In the genomic region with DNA sequence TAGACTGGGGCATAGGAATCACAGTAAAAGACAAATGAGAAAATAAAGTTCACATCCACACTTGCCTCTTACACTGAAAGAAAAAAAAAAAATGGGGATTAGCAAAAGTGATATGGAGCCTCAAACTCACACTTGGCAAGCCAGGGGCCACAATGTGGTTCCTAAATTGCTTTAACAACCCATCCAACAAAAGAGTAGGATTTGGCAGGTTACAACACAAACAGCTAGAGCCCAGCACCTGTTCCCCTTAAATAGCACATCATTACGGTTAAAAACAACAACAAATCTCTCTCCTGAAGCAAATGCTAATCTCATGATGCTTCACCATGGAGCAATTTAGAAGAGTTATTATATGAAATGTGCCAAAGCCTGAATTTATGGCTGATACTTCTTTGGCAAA, we compare ENCODE assay signal across 14 mouse cellular contexts. TPM values are rescaled to one million over a fixed set of nuclear protein-coding genes. Genes with fewer than 3 reads are reported as not detected.
DNase-seq lines count a peak whose midpoint lies in the region; ATAC-seq lines count a peak whose summit lies in the region.
"Had no signal": no experiment of that assay in that cellular context is flagged by ENCODE, and none has a peak within 500 bp of the region (broad histone marks: within the 10 kb centered on the region; RNA-seq: fewer than 3 reads in every experiment).

No protein-coding gene starts in this region.

- no peaks in the 10 kb centered on the region for H3K36me3 ChIP-seq in forebrain, embryonic 14.5 days (ENCODE audit: control insufficient read depth, insufficient read depth, low read length)
- H3K36me3 ChIP-seq in forebrain, embryonic 15.5 days: no peaks in the 10 kb centered on the region
- H3K36me3 ChIP-seq in kidney, embryonic 14.5 days (ENCODE audit: control insufficient read depth, insufficient read depth, low read length): no peaks in the 10 kb centered on the region
- H3K36me3 ChIP-seq in neural tube, embryonic 15.5 days: no peaks in the 10 kb centered on the region
- H3K36me3 ChIP-seq in midbrain, embryonic 14.5 days (ENCODE audit: control insufficient read depth, insufficient read depth, low read length): no peaks in the 10 kb centered on the region
- H3K36me3 ChIP-seq: limb, embryonic 13.5 days; midbrain, embryonic 13.5 days had no signal

- no peak overlapping the region for H3K4me2 ChIP-seq in forebrain, embryonic 14.5 days (ENCODE audit: low read length)
- no peak overlapping the region for H3K4me2 ChIP-seq in forebrain, embryonic 15.5 days (replicated peaks)
- H3K4me2 ChIP-seq in kidney, embryonic 14.5 days (replicated peaks; ENCODE audit: low read depth, low read length): peak overlapping the region; percentile 69; the same call in 1 of the 2 replicates
- peak overlapping the region; percentile 78 for H3K4me2 ChIP-seq in neural tube, embryonic 15.5 days
- no peak overlapping the region for H3K4me2 ChIP-seq in midbrain, embryonic 14.5 days (ENCODE audit: low read length)
- H3K4me2 ChIP-seq: midbrain, embryonic 13.5 days had no signal

- H3K27ac ChIP-seq in forebrain, embryonic 14.5 days (ENCODE audit: low read depth, low read length): no peak overlapping the region
- H3K27ac ChIP-seq in forebrain, embryonic 15.5 days (replicated peaks): no peak overlapping the region
- H3K27ac ChIP-seq in kidney, embryonic 14.5 days (ENCODE audit: low read depth, low read length): no peak overlapping the region
- no peak overlapping the region for H3K27ac ChIP-seq in neural tube, embryonic 15.5 days (replicated peaks)
- no peak overlapping the region for H3K27ac ChIP-seq in midbrain, embryonic 14.5 days (replicated peaks; ENCODE audit: low read depth, low read length)
- H3K27ac ChIP-seq: left cerebral cortex, adult 2 months; limb, embryonic 13.5 days; midbrain, embryonic 13.5 days had no signal

- DNase-seq in forebrain, embryonic 14.5 days (ENCODE audit: low spot score): peak; percentile 13
- DNase-seq in kidney, postnatal 36 days: no peak
- DNase-seq in neural tube, embryonic 10.5 days (ENCODE audit: extremely low spot score, low spot score): no peak
- DNase-seq in midbrain, embryonic 14.5 days: no peak
- no peak for DNase-seq in layer of hippocampus, adult 9-10 months (ENCODE audit: low spot score)
- DNase-seq: forebrain, postnatal 0 days; gastrocnemius, postnatal 14 days; lung, postnatal 4 days had no signal

- no peaks in the 10 kb centered on the region for H3K27me3 ChIP-seq in forebrain, embryonic 14.5 days (replicated peaks; ENCODE audit: control insufficient read depth, insufficient read depth, low read length)
- H3K27me3 ChIP-seq in forebrain, embryonic 15.5 days: no peaks in the 10 kb centered on the region
- no peaks in the 10 kb centered on the region for H3K27me3 ChIP-seq in kidney, embryonic 14.5 days (ENCODE audit: control insufficient read depth, insufficient read depth, low read length)
- H3K27me3 ChIP-seq in neural tube, embryonic 15.5 days (replicated peaks): no peaks in the 10 kb centered on the region
- H3K27me3 ChIP-seq in midbrain, embryonic 14.5 days (ENCODE audit: control insufficient read depth, insufficient read depth, low read length): no peaks in the 10 kb centered on the region
- H3K27me3 ChIP-seq: limb, embryonic 13.5 days; midbrain, embryonic 13.5 days had no signal

- no peak for ATAC-seq in forebrain, embryonic 14.5 days
- no peak for ATAC-seq in forebrain, embryonic 15.5 days (replicated peaks)
- ATAC-seq in kidney, embryonic 14.5 days (ENCODE audit: low FRiP score, low TSS enrichment): no peak
- no peak for ATAC-seq in neural tube, embryonic 15.5 days (ENCODE audit: low FRiP score)
- no peak for ATAC-seq in midbrain, embryonic 14.5 days (ENCODE audit: low FRiP score, low TSS enrichment)
- ATAC-seq: forebrain, postnatal 0 days; midbrain, embryonic 13.5 days had no signal

- peaks cover 13% of the 10 kb centered on the region for H3K4me1 ChIP-seq in forebrain, embryonic 14.5 days (ENCODE audit: control insufficient read depth, insufficient read depth, low read length)
- H3K4me1 ChIP-seq in forebrain, embryonic 15.5 days: peaks cover 25% of the 10 kb centered on the region
- H3K4me1 ChIP-seq in kidney, embryonic 14.5 days (ENCODE audit: control insufficient read depth, insufficient read depth, low read length): peaks cover 7% of the 10 kb centered on the region; the same call in 1 of the 2 replicates
- H3K4me1 ChIP-seq in neural tube, embryonic 15.5 days: peaks cover 34% of the 10 kb centered on the region
- H3K4me1 ChIP-seq in midbrain, embryonic 14.5 days (ENCODE audit: control insufficient read depth, insufficient read depth, low read length): peaks cover 19% of the 10 kb centered on the region

- WGBS in forebrain, embryonic 14.5 days: 70% methylated on average over 1 of the region's 1 CpGs
- 67% methylated on average over 1 of the region's 1 CpGs for WGBS in forebrain, embryonic 15.5 days
- 57% methylated on average over 1 of the region's 1 CpGs for WGBS in kidney, embryonic 14.5 days
- 47% methylated on average over 1 of the region's 1 CpGs for WGBS in neural tube, embryonic 15.5 days
- WGBS in midbrain, embryonic 14.5 days: 88% methylated on average over 1 of the region's 1 CpGs

- H3K4me3 ChIP-seq in forebrain, embryonic 14.5 days (ENCODE audit: low read depth, low read length): no peak overlapping the region
- no peak overlapping the region for H3K4me3 ChIP-seq in forebrain, embryonic 15.5 days
- H3K4me3 ChIP-seq in kidney, embryonic 14.5 days (ENCODE audit: low read length): no peak overlapping the region
- H3K4me3 ChIP-seq in neural tube, embryonic 15.5 days (replicated peaks): no peak overlapping the region
- no peak overlapping the region for H3K4me3 ChIP-seq in midbrain, embryonic 14.5 days (replicated peaks; ENCODE audit: low read depth, low read length)
- H3K4me3 ChIP-seq: left cerebral cortex, adult 2 months; limb, embryonic 13.5 days; midbrain, embryonic 13.5 days had no signal

- no peak overlapping the region for H3K9ac ChIP-seq in forebrain, embryonic 14.5 days (ENCODE audit: low read length)
- no peak overlapping the region for H3K9ac ChIP-seq in forebrain, embryonic 15.5 days (replicated peaks)
- no peak overlapping the region for H3K9ac ChIP-seq in kidney, embryonic 14.5 days (ENCODE audit: low read depth, low read length)
- H3K9ac ChIP-seq in neural tube, embryonic 15.5 days (replicated peaks): no peak overlapping the region
- H3K9ac ChIP-seq in midbrain, embryonic 14.5 days (replicated peaks; ENCODE audit: low read length): no peak overlapping the region
- H3K9ac ChIP-seq: forebrain, postnatal 0 days; limb, embryonic 13.5 days; midbrain, embryonic 13.5 days had no signal

- H3K9me3 ChIP-seq in forebrain, embryonic 14.5 days (replicated peaks; ENCODE audit: control insufficient read depth, low read length): no peaks in the 10 kb centered on the region
- no peaks in the 10 kb centered on the region for H3K9me3 ChIP-seq in forebrain, embryonic 15.5 days
- H3K9me3 ChIP-seq in kidney, embryonic 14.5 days (ENCODE audit: control insufficient read depth, low read length): no peaks in the 10 kb centered on the region
- no peaks in the 10 kb centered on the region for H3K9me3 ChIP-seq in neural tube, embryonic 15.5 days (replicated peaks)
- H3K9me3 ChIP-seq in midbrain, embryonic 14.5 days (ENCODE audit: control insufficient read depth, low read length): no peaks in the 10 kb centered on the region
- H3K9me3 ChIP-seq: limb, embryonic 13.5 days; midbrain, embryonic 13.5 days had no signal

RNA-seq across cellular contexts. Expression of gene Peak1, which starts 2.5 kb away (rescaled TPM):
- 2.5 and 4.1 TPM in 2 replicates for polyA plus RNA-seq in forebrain, embryonic 14.5 days (2014; fragmentation: Nextera tagmentation; extraction: Ambion mirVana)
- 4.6 and 4.9 TPM in 2 replicates for polyA plus RNA-seq in forebrain, embryonic 15.5 days (2015; fragmentation: Nextera tagmentation; extraction: Ambion mirVana)
- polyA plus RNA-seq in kidney, embryonic 14.5 days (2014; fragmentation: Nextera tagmentation; extraction: Ambion mirVana): 18.4 and 23.1 TPM in 2 replicates
- polyA plus RNA-seq in neural tube, embryonic 15.5 days (2015; fragmentation: Nextera tagmentation; extraction: Ambion mirVana): 6.5 and 8.1 TPM in 2 replicates
- 4.2 and 4.7 TPM in 2 replicates for polyA plus RNA-seq in midbrain, embryonic 14.5 days (2014; fragmentation: Nextera tagmentation; extraction: Ambion mirVana)

RNA-seq across cellular contexts. Expression of gene Hmg20a, which starts 3.0 kb away (rescaled TPM):
- polyA plus RNA-seq in forebrain, embryonic 14.5 days (2014; fragmentation: Nextera tagmentation; extraction: Ambion mirVana): 65.7 and 77.8 TPM in 2 replicates
- 85.9 and 91.2 TPM in 2 replicates for polyA plus RNA-seq in forebrain, embryonic 15.5 days (2015; fragmentation: Nextera tagmentation; extraction: Ambion mirVana)
- polyA plus RNA-seq in kidney, embryonic 14.5 days (2014; fragmentation: Nextera tagmentation; extraction: Ambion mirVana): 39.9 and 64.3 TPM in 2 replicates
- polyA plus RNA-seq in neural tube, embryonic 15.5 days (2015; fragmentation: Nextera tagmentation; extraction: Ambion mirVana): 69.4 and 72.6 TPM in 2 replicates
- 68.4 and 94.3 TPM in 2 replicates for polyA plus RNA-seq in midbrain, embryonic 14.5 days (2014; fragmentation: Nextera tagmentation; extraction: Ambion mirVana)

Comparison
In these comparisons a context has a peak if more than half of its experiments do, and no peak if none do; other contexts are left out.
1. H3K4me2 ChIP-seq: peak in kidney, embryonic 14.5 days (single experiment) and neural tube, embryonic 15.5 days (single experiment); none in forebrain, embryonic 14.5 days (single experiment), forebrain, embryonic 15.5 days (single experiment) and midbrain, embryonic 14.5 days (single experiment).